Mouse (Mus musculus) bone marrow macrophage, adult 2 months (primary cell): ENCODE results near the gene Fubp3. TPM values are rescaled to one million over a fixed set of nuclear protein-coding genes. Genes with fewer than 3 reads are reported as not detected.
A peak's percentile ranks its signal among the peaks of the same experiment; 100 is the strongest.

ENCODE experiments used
- H3K27ac ChIP-seq: 2 replicates; pipeline ENCODE4 v1.5.1; 2012; ENCODE audit warnings: low read depth, low read length; ENCODE audit not compliant: insufficient read depth
- H3K4me1 ChIP-seq: 2 replicates; pipeline ENCODE4 v1.6.1; 2012; ENCODE audit warnings: low read length; ENCODE audit not compliant: control insufficient read depth, insufficient read depth
- H3K4me3 ChIP-seq: 2 replicates; pipeline ENCODE4 v1.5.1; 2012; ENCODE audit warnings: mild to moderate bottlenecking, low read length, moderate library complexity; ENCODE audit not compliant: insufficient read depth
- CTCF ChIP-seq: IDR thresholded peaks from 2 replicates; pipeline ENCODE4 v1.5.1; 2012; ENCODE audit warnings: low read depth, mild to moderate bottlenecking, low read length, moderate library complexity
- POLR2A ChIP-seq: IDR thresholded peaks from 2 replicates; pipeline ENCODE4 v1.6.1; 2012; ENCODE audit warnings: mild to moderate bottlenecking, low read depth, low read length, borderline replicate concordance
- polyA plus RNA-seq: library from polyadenylated mRNA; stranded (reverse); fragments of >200 nt; gene quantifications from 2 replicates; pipeline ENCODE4 v1.2.4, GENCODE M21; 2012; ENCODE audit not compliant: missing spikeins, insufficient read depth, insufficient read length

The Fubp3 gene
- polyA plus RNA-seq, 1 experiment = 39.9 TPM

GRCm38 (mm10) chr2:31551971-31552370 is 20.5 kb upstream of the Fubp3 start:
- Histone ChIP-seq H3K4me3 (no peak overlapping the region), H3K27ac (no peak overlapping the region), H3K4me1 (no peaks in the 10 kb centered on the region)
- TF ChIP-seq CTCF (no peak), POLR2A (no peak)

DNA sequence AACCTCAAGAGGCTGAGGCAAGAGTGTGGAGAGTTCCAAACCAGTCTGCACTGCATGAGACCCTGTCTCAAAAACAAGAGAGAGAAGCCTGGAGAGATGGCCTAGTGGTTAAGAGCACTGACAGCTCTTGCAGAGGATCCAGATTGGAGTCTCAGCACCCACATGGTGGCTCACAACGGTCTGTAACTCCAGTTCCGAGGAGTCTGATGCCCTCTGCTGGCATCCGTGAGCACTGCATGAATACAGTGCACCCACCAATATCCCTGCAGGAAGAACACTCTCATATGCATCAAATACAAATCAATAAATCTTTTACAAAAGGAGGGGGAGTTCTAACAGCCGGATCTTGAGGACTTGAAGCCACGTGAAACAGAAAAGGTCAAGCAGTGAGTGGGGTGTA is 17.8 kb upstream of the Fubp3 start:
- Histone ChIP-seq H3K4me3 (no peak overlapping the region), H3K27ac (no peak overlapping the region), H3K4me1 (no peaks in the 10 kb centered on the region)
- TF ChIP-seq CTCF (no peak), POLR2A (no peak)

DNA sequence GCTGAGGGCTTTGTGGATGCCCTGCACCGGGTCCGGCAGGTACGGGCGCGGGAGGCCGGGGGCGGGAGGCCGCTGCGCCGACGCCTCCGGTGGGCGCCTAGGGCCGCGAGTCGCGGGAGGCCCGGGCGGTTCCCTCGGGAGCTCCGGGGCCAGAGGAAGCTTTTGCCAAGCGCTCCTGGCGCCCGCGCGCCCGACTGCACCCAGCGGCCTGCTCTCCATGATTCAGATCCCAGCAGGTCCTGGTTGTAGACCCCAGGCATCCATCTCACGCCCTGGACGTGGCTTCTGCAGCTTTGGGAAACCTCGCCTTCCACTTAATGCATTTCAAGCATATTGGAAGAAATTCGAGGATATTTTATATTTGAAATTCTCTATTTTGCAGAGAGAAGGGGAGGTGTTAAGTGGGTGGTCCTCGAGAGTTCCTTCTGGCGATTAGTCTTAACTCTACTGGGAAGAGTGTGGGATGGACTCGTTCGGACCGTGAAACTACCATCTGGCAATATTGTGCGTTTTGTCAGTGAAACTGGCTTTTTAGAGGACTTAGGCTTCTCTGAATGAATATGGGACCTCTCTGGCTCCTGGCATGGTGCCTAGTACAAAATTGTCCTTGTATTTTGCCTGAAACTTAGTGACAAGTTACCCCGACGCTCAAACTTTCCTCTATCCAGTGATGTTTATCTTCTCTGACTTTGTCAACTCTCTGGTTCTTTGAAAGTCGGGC is 624 bp downstream of the Fubp3 start:
- TF ChIP-seq POLR2A (no peak), CTCF (no peak)
- Histone ChIP-seq H3K4me1 (peaks cover 8% of the 10 kb centered on the region), H3K4me3 (peak overlapping the region; percentile 68), H3K27ac (peak overlapping the region; percentile 15)

DNA sequence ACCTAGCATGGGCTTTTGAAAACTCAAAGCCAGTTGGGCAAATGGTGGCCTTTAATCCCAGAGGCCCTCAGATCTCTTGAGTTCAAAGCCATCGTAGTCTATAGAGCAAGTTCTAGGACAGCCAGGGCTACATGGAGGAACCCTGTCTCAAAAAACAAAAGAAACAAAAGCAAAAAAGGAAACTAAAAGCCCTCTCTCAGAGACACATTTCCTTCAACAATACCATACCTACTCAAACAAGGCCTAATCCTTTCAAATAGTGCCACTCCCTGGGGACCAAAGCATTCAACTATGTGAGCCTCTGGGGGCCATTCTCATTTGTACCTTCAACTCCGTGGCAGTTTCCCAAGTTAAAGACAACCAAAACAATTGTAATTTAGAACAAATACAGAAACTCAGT is 9.2 kb downstream of the Fubp3 start:
- H3K27ac ChIP-seq = no peak overlapping the region
- no peak overlapping the region for H3K4me3 ChIP-seq
- H3K4me1 ChIP-seq = no peaks in the 10 kb centered on the region
- TF ChIP-seq POLR2A (no peak), CTCF (no peak)

DNA sequence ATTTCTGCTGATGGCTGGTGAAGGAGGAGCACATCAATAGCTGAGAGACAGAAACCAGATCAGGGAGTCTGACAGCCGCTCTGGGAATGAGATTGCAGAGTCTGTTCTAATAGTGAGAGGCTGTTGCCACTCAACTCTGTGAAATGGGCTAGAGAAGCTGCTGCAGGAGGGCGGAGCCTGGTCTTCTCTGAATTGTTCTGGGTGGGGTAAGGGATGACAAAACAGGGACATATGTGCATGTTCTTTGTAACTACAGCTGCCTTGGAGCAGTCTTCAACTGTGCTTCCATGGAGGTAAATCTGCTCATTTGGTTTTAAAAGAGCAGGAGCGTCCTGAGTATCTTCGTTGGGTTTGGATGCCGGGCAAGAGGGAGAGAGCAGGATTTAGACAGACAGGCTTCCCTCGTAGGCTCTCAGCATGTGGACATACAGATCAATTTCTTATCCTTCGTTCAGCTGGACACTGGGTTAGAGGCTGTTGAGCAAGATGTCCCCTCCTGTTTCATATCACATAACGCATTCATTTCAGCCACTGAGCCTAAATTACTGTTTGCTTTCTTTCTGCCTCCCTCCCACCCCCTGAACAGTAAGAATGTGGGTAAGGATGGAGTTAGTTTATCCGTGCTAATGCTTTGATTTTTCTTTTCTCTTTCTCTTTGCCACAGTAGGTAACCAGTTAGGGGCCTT is 19.5 kb downstream of the Fubp3 start:
- Histone ChIP-seq H3K27ac (no peak overlapping the region), H3K4me3 (no peak overlapping the region), H3K4me1 (peaks cover 10% of the 10 kb centered on the region)
- TF ChIP-seq CTCF (no peak), POLR2A (no peak)

DNA sequence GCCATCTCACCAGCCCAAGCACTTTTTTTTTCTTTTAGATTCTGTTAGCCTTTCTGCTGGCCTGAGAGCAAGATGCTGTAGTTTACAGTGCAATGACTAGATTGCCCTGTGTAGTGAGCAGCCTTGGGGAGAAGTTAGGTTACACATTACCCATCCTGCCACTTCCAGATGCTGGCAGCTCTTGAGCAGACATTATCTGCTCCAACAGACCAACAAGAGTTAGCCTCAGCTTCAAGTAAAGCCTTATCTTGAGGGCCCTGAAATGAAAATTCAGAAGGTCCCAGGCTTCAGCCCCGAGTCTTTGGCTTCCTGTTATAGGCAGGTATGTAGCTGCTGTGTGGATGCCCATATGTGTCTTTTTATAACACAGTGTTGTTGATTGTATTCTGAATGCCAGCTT is 35.1 kb downstream of the Fubp3 start:
- H3K27ac ChIP-seq = no peak overlapping the region
- no peak for TF ChIP-seq POLR2A
- TF ChIP-seq CTCF = no peak
- H3K4me3 ChIP-seq = no peak overlapping the region
- no peaks in the 10 kb centered on the region for H3K4me1 ChIP-seq

GRCm38 (mm10) chr2:31609859-31610261 is 37.4 kb downstream of the Fubp3 start:
- no peak for TF ChIP-seq POLR2A
- TF ChIP-seq CTCF = no peak
- no peaks in the 10 kb centered on the region for H3K4me1 ChIP-seq
- no peak overlapping the region for H3K4me3 ChIP-seq
- no peak overlapping the region for H3K27ac ChIP-seq

- H3K4me3 ChIP-seq = no peak overlapping the region
- no peak for TF ChIP-seq POLR2A
- TF ChIP-seq CTCF = no peak
- H3K27ac ChIP-seq = no peak overlapping the region
- no peaks in the 10 kb centered on the region for H3K4me1 ChIP-seq
These were observed 38.5 kb downstream of the Fubp3 start for GRCm38 (mm10) chr2:31610922-31611321.

- TF ChIP-seq POLR2A (no peak), CTCF (no peak)
- Histone ChIP-seq H3K4me1 (no peaks in the 10 kb centered on the region), H3K4me3 (no peak overlapping the region), H3K27ac (no peak overlapping the region)
These were observed 38.9 kb downstream of the Fubp3 start for GRCm38 (mm10) chr2:31611400-31611799.

DNA sequence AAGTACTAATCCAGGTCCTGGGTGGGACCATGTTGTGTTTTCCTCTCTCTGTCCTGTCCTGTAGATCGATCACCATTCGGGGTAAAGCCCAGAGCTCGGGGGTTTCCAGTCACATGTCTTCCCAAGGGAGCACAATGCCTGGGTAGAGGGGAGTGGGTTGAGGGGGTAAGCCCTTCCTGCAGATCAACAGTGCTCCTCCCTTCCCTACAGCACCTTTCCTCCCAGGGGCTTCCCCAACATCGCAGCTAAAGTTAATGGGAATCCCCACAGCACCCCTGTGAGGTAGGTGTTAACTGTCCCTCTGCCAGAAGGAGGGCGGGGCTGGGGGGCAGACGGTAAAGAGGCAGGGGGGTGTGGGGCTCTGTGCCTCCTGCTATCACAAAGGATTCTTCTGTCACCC is 40.2 kb downstream of the Fubp3 start:
- Histone ChIP-seq H3K27ac (no peak overlapping the region), H3K4me1 (no peaks in the 10 kb centered on the region), H3K4me3 (no peak overlapping the region)
- TF ChIP-seq CTCF = no peak
- TF ChIP-seq POLR2A = no peak
